Mouse (Mus musculus) layer of hippocampus, postnatal 36 days (tissue): ENCODE measurements around the gene Ndufa7. TPM values are rescaled to one million over a fixed set of nuclear protein-coding genes. Genes with fewer than 3 reads are reported as not detected.
"Not testable (repeated sequence)": the region's sequence is repeated elsewhere in the genome, so short reads cannot be mapped to it uniquely, and the experiment has no call there.

Experiments
- DNase-seq, 2 experiments: peaks; one replicate each; pipeline ENCODE4 v3.0.0; 2022
- total RNA-seq, 2 experiments: library from RNA; stranded (reverse); gene quantifications; 2 replicates each; pipeline ENCODE4 v1.2.3; 2021

Gene Ndufa7
- total RNA-seq, 2 experiments from 2014 or later: 207 to 228 TPM

- DNase-seq: no peak
These were observed 11.9 kb upstream of the Ndufa7 start for GRCm38 (mm10) chr17:33812475-33812874.

DNA sequence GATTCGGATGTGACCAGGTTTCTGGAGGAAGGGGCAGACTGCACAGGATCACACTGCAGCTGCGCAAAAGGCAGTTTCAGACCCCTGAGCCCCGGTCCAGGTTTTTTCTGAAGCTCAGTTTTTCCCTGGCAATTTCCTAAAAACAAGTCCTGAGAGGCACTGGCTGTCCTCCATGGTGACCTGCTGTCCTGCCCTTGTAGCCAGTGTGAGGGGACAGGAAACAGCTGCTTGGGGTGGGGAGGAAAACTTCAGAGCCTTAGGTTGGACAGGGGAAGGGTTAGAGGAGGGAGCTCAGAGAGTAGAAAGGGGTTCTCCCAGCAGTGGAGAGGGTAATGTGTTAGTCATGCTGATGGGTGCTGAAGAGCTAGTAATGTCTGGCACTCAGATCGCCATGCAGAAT is 11.4 kb upstream of the Ndufa7 start:
- DNase-seq: no peak

- no peak for DNase-seq
These were observed 9.0 kb upstream of the Ndufa7 start for GRCm38 (mm10) chr17:33815399-33815798.

- DNase-seq: no peak
These were observed 7.8 kb upstream of the Ndufa7 start for GRCm38 (mm10) chr17:33816612-33817011.

- DNase-seq: peak; percentile 89
These were observed 7.0 kb upstream of the Ndufa7 start for GRCm38 (mm10) chr17:33817184-33817968.

DNA sequence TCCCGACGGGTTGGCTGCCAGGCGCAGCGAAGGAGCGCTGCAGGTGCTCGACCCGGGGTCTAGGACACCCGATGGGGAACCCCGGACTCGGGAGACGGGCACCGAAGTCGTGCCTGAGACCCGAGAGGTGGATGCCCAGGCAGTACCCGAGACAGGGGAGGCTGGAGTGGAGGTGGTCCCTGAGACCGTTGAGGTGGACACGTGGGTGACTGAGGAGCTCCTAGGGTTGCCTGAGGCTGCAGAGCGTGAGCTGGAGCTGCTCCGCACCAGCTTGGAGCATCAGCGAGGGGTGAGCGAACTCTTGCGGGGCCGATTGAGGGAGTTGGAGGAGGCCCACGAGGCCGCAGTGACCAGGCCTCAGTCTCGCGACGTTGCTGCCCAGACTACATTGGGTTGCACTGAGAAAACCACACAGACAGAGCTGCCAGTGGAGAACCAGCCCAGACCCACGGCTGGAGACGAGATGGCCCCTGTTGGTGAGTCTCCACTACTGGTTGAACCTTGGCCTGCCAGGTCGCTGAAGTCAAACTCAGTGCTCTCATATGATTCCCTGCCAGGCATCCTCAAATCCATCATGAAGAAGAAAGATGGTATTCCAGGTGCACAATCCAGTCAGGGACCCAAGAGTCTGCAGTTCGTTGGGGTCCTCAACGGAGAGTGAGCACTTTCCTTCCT is 6.3 kb upstream of the Ndufa7 start:
- DNase-seq: no peak

- no peak for DNase-seq
These were observed 1.9 kb upstream of the Ndufa7 start for GRCm38 (mm10) chr17:33822436-33822959.

GRCm38 (mm10) chr17:33823171-33823570 is 1.2 kb upstream of the Ndufa7 start:
- not testable (repeated sequence) for DNase-seq

DNA sequence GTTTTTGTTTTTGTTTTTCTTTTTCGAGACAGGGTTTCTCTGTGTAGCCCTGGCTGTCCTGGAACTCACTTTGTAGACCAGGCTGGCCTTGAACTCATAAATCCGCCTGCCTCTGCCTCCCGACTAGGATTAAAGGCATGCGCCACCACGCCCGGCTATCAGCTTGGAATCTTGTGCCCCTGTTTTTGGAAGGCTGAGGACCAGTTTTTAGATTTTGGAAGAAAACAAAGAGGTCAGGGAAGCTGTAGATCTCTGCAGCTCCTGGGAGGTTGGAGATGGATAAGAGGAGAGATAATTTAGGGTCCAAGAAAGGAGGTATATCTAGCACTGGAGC is 592 bp downstream of the Ndufa7 start:
- not testable (repeated sequence) for DNase-seq

- no peak for DNase-seq
These were observed 1.1 kb downstream of the Ndufa7 start for GRCm38 (mm10) chr17:33825462-33825861.

DNA sequence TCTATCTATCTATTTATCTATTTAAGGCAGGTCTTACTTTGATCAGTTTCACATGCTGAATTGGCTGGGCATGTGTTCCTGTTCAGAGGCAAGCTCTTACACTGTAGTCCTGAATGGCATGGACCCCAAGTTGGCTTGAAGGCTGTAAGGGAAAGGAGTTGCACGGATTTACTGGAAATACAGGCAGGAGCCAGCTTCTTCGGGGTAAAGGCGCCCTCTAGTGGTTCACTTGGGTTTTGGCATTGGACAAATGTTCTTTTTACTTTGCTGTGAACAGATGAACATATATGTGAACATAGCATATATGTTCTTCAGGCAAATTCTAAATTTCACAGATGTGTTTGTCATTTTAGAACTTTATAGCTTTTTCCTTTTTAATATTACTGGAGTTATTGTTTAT is 2.5 kb downstream of the Ndufa7 start:
- DNase-seq: peak; percentile 42 to 52

DNA sequence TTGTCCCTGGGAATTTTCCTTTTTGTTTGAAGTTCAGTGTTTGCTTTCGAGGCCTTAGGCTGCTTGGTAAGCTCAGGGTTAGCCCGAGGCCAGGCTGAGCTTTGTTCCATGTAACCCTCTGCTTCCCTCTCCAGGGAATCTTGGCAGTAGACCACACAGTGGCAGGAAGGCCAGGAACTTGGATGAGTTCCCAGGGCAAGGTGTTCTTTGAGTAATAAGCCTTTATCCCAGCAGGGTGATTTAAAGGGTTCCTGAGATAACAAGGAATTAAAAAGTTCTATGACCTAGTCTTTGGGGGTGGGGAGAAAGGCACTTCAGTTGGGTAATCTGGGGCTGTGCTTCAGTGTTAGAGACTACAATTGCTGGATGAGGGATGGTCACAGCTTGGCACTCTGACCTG is 4.5 kb downstream of the Ndufa7 start:
- no peak for DNase-seq

GRCm38 (mm10) chr17:33829561-33829960 is 5.2 kb downstream of the Ndufa7 start:
- DNase-seq: no peak

GRCm38 (mm10) chr17:33842966-33843795 is 18.8 kb downstream of the Ndufa7 start, which contains the start of gene Cd320:
Gene Cd320, plus strand, starts transcription at chr17:33843091.
- peak; percentile 94 to 95 for DNase-seq

DNA sequence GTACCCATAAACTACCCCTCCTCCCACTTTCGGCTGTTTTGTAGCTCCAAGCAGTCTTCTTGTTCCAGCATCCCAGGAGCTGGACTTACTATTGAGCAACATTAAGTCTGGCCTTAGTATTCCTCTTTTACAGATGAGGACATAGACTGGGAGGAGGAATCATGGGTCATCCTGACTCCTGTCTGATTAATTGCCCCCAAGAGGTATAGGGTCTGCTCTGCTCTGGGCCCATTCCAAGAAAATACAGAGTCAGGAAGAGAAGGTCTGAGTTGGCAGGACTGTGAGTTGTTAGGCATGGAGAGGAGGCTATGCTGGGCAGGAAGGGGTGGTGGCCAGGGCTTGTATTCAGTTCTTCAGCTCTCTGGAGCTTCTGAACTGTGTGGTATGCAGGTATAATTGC is 19.8 kb downstream of the Ndufa7 start:
- DNase-seq: no peak

- DNase-seq: no peak
These were observed 23.8 kb downstream of the Ndufa7 start for GRCm38 (mm10) chr17:33848139-33848538.

DNA sequence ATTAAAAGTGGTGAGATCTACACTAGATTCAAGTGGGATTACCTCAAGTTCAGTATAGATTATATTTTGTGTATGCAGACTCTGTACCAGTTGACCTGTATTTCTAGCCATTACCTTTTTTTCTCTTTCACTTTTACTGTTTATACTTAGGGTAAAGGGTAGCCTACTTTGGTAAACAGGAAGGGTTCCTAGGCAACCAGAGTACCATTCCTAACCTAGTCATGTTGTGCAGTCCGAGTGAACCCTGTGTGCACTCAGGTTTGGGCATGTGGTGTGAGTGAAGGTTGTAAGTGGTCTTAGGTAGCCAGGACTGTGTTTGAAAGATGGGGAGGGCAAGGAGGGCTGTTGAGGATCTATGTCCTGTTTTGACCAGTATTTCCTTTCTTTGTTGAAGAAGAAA is 27.0 kb downstream of the Ndufa7 start:
- no peak for DNase-seq

DNA sequence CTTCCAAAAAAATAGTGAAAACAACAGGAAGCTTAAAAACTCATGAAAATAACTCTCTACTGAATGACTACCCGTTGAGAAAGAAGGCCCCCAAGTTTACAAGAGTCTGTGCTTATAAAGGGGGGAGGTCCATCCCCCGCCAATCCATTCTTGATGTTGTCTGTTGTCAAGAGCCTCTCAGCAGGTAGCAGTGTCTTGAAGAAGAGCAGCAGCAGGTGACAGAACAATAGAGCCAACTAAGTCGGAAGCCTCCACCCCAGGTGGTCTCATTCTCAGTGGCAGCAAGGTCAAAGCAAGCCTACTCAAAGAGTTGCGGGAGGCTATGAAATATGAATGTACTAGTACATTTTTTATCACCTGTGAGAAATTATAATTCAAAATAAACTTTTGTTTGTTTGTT is 33.4 kb downstream of the Ndufa7 start:
- no peak for DNase-seq

DNA sequence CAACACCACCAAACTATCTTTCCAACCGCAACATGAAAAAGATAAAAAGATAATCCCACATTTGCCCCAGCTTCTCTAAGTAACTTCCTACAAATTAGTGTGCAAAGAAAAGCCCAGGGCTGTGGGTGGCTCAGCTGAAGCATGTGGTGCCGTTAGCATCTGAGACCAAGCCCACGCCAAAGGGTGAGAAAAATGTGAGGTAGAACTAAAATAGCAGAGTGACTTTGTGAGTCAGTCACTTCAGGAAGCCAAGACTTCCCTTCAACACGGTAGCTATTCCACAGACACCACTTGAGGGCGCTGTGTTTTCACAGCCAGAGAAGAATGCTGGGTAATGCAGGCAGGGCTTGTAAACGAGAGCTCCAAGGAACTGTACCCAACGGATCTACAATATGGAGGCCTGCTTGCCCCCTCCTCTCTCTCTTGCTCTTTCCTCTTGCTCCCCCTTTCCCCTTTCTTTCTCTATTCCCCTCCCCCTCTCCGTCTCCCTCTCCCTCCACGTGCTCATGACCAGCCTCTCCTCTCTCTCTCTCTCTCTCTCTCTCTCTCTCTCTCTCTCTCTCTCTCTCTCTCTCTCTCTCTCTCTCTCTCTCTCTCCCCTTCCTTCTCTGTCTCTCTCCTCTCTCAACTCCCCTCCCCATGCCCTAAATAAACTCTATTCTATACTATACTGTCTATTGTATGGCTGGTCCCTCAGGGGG is 41.1 kb downstream of the Ndufa7 start:
- peak; percentile 46 to 50 for DNase-seq

DNA sequence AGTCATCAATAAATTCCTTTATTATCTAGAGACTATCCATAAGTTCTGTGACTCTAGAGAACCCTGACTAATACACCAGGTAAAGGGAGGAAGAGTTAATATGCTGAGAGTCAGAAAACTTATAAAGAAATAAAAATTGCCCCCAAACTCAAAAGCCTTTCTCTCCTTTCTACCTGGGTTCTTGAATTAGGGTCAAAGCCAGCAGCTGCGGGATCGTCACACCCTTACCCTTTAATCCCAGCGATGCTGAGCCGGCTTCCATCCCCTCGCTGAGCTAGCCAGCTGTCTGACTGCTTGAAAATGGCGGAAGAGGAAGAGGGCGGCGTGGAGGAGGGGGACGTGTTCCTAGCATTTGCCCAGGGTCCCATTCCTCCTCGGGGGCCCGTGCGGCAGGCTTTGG is 49.2 kb downstream of the Ndufa7 start, which contains the start of gene Gm7029:
Gene Gm7029, plus strand, starts transcription at position 301 of the 400 bp plus-strand sequence.
- DNase-seq: not testable (repeated sequence)

DNA sequence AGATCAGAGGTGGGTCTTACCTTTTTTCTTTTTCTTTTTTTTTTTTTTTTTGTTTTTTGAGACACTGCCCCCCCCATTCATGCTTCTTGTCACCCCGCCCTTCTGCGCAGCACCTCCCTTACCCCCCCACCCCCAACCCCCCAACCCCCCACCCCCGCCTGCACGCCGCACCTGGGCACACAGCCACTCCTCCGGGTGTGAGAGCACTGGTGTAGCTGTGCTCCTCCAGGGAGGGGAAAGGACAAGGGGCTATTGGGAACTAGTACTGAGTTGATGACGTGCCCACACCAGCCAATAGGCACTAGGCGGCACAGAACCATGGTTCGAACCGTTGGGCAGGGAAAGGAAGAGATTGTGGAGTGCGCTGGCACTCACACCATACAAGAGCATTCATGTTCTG is 50.0 kb downstream of the Ndufa7 start:
- no peak for DNase-seq

- not testable (repeated sequence) for DNase-seq
These were observed 51.4 kb downstream of the Ndufa7 start for GRCm38 (mm10) chr17:33875797-33876196.
